Mouse (Mus musculus) midbrain, embryonic 14.5 days (tissue): Measurements from ENCODE around the gene Tnfrsf4. TPM values are rescaled to one million over a fixed set of nuclear protein-coding genes. Genes with fewer than 3 reads are reported as not detected.

Experiments used
- ATAC-seq: fragments of 200-750 bp; cut with Nextera tagmentation; 2 replicates; pipeline ENCODE4 v1.8.0; 2017; ENCODE audit warnings: moderate number of reproducible peaks, moderate library complexity; ENCODE audit not compliant: low FRiP score, low TSS enrichment
- DNase-seq: peaks from one replicate; pipeline ENCODE4 v3.0.0-alpha.2; 2015
- H3K27ac ChIP-seq: fragments of 300-500 bp; sonication (generic); replicated peaks from 2 replicates; pipeline ENCODE4 v1.5.1; 2014; ENCODE audit warnings: mild to moderate bottlenecking, low read depth, low read length, moderate library complexity
- H3K27me3 ChIP-seq: fragments of 300-500 bp; sonication (generic); 2 replicates; pipeline ENCODE4 v1.6.1; 2014; ENCODE audit warnings: low read length, control low read depth, mixed read lengths; ENCODE audit not compliant: control insufficient read depth, insufficient read depth
- H3K36me3 ChIP-seq: fragments of 300-500 bp; sonication (generic); 2 replicates; pipeline ENCODE4 v1.6.1; 2014; ENCODE audit warnings: low read length, control low read depth; ENCODE audit not compliant: control insufficient read depth, insufficient read depth
- H3K4me1 ChIP-seq: fragments of 300-500 bp; sonication (generic); 2 replicates; pipeline ENCODE4 v1.6.1; 2014; ENCODE audit warnings: mild to moderate bottlenecking, antibody characterized with exemption, low read length, control low read depth; ENCODE audit not compliant: control insufficient read depth, insufficient read depth
- H3K4me2 ChIP-seq: fragments of 300-500 bp; sonication (generic); 2 replicates; pipeline ENCODE4 v1.6.1; 2014; ENCODE audit warnings: mild to moderate bottlenecking, low read length, moderate library complexity
- H3K4me3 ChIP-seq: fragments of 300-500 bp; sonication (generic); replicated peaks from 2 replicates; pipeline ENCODE4 v1.5.1; 2014; ENCODE audit warnings: low read depth, low read length
- H3K9ac ChIP-seq: fragments of 300-500 bp; sonication (generic); replicated peaks from 2 replicates; pipeline ENCODE4 v1.6.1; 2014; ENCODE audit warnings: mild to moderate bottlenecking, low read length, moderate library complexity
- H3K9me3 ChIP-seq: fragments of 300-500 bp; sonication (generic); 2 replicates; pipeline ENCODE4 v1.6.1; 2016; ENCODE audit warnings: low read length, control low read depth, mixed read lengths; ENCODE audit not compliant: control insufficient read depth
- WGBS: fragments of 180-500 bp; shearing (Covaris S2); extraction: QIAGEN DNeasy Blood & Tissue Kit; methylation state at CpG from one replicate; pipeline ENCODE4 v1.1.7; 2014; 5-methylcytosine and 5-hydroxymethylcytosine counted together
- polyA plus RNA-seq: library from polyadenylated mRNA; unstranded; fragments of >200 nt; fragmentation: Nextera tagmentation; extraction: Ambion mirVana; gene quantifications from 2 replicates; pipeline ENCODE4 v1.2.1, GENCODE M21; 2014

The Tnfrsf4 gene
- polyA plus RNA-seq, 1 experiment from 2014 or later: 0.49 TPM

- 83% methylated on average over 4 of the region's 4 CpGs for WGBS
- no peak overlapping the region for H3K27ac ChIP-seq
- no peaks in the 10 kb centered on the region for H3K36me3 ChIP-seq
- no peak overlapping the region for H3K9ac ChIP-seq
- H3K4me3 ChIP-seq: no peak overlapping the region
- H3K27me3 ChIP-seq: no peaks in the 10 kb centered on the region
- ATAC-seq (no peak), DNase-seq (no peak)
- H3K4me1 ChIP-seq: no peaks in the 10 kb centered on the region
- no peaks in the 10 kb centered on the region for H3K9me3 ChIP-seq
- H3K4me2 ChIP-seq: no peak overlapping the region
These were observed 39.5 kb downstream of the Tnfrsf4 start for GRCm38 (mm10) chr4:156053113-156053512.

- Histone ChIP-seq H3K4me2 (no peak overlapping the region), H3K36me3 (no peaks in the 10 kb centered on the region), H3K9ac (no peak overlapping the region), H3K4me3 (no peak overlapping the region), H3K9me3 (no peaks in the 10 kb centered on the region), H3K4me1 (no peaks in the 10 kb centered on the region), H3K27ac (no peak overlapping the region), H3K27me3 (no peaks in the 10 kb centered on the region)
- no peak for ATAC-seq
- DNase-seq: no peak
- WGBS: 88% methylated on average over 4 of the region's 4 CpGs
These were observed 40.5 kb downstream of the Tnfrsf4 start for GRCm38 (mm10) chr4:156054130-156054529.

- ATAC-seq: no peak
- 97% methylated on average over 6 of the region's 6 CpGs for WGBS
- no peaks in the 10 kb centered on the region for H3K36me3 ChIP-seq
These were observed 41.0 kb downstream of the Tnfrsf4 start for GRCm38 (mm10) chr4:156054606-156055005.

GRCm38 (mm10) chr4:156055173-156055572 lies 41.5 kb downstream of the Tnfrsf4 start:
- no peaks in the 10 kb centered on the region for H3K9me3 ChIP-seq
- no peak overlapping the region for H3K4me3 ChIP-seq
- no peaks in the 10 kb centered on the region for H3K4me1 ChIP-seq
- H3K27ac ChIP-seq: no peak overlapping the region
- H3K27me3 ChIP-seq: no peaks in the 10 kb centered on the region
- DNase-seq (no peak), ATAC-seq (no peak)
- 82% methylated on average over 5 of the region's 5 CpGs for WGBS
- H3K9ac ChIP-seq: no peak overlapping the region
- H3K36me3 ChIP-seq: no peaks in the 10 kb centered on the region
- no peak overlapping the region for H3K4me2 ChIP-seq

More at GRCm38 (mm10) chr4:156054606-156055005, 41.0 kb downstream of the Tnfrsf4 start:
- no peaks in the 10 kb centered on the region for H3K27me3 ChIP-seq
- H3K9me3 ChIP-seq: no peaks in the 10 kb centered on the region
- DNase-seq: no peak
- no peak overlapping the region for H3K4me3 ChIP-seq
- H3K27ac ChIP-seq: no peak overlapping the region
- no peak overlapping the region for H3K4me2 ChIP-seq
- H3K9ac ChIP-seq: no peak overlapping the region
- H3K4me1 ChIP-seq: no peaks in the 10 kb centered on the region

GRCm38 (mm10) chr4:156057702-156058101 lies 44.1 kb downstream of the Tnfrsf4 start:
- Histone ChIP-seq H3K4me2 (no peak overlapping the region), H3K9ac (no peak overlapping the region), H3K4me1 (no peaks in the 10 kb centered on the region), H3K4me3 (no peak overlapping the region), H3K27me3 (no peaks in the 10 kb centered on the region), H3K9me3 (no peaks in the 10 kb centered on the region), H3K36me3 (no peaks in the 10 kb centered on the region), H3K27ac (no peak overlapping the region)
- DNase-seq (no peak), ATAC-seq (no peak)
- WGBS: 75% methylated on average over 10 of the region's 10 CpGs

GRCm38 (mm10) chr4:156058826-156059225 lies 45.2 kb downstream of the Tnfrsf4 start:
- H3K9ac ChIP-seq: no peak overlapping the region
- peaks cover 2% of the 10 kb centered on the region; the same call in 1 of the 2 replicates for H3K4me1 ChIP-seq
- 81% methylated on average over 9 of the region's 9 CpGs for WGBS
- no peaks in the 10 kb centered on the region for H3K36me3 ChIP-seq
- H3K4me2 ChIP-seq: no peak overlapping the region
- DNase-seq: no peak
- no peak for ATAC-seq
- H3K27me3 ChIP-seq: no peaks in the 10 kb centered on the region
- no peak overlapping the region for H3K4me3 ChIP-seq
- no peaks in the 10 kb centered on the region for H3K9me3 ChIP-seq
- H3K27ac ChIP-seq: no peak overlapping the region

- no peaks in the 10 kb centered on the region for H3K27me3 ChIP-seq
- H3K27ac ChIP-seq: no peak within 1 kb of the TSS
- H3K4me1 ChIP-seq: peaks cover 6% of the 10 kb centered on the region; the same call in 1 of the 2 replicates
- no peak within 1 kb of the TSS for H3K9ac ChIP-seq
- H3K4me3 ChIP-seq: no peak within 1 kb of the TSS
- H3K9me3 ChIP-seq: no peaks in the 10 kb centered on the region
- ATAC-seq (no peak), DNase-seq (no peak)
- H3K36me3 ChIP-seq: no peaks in the 10 kb centered on the region
- 54% methylated on average over 5 of the region's 5 CpGs for WGBS
- H3K4me2 ChIP-seq: no peak within 1 kb of the TSS
These were observed 45.6 kb downstream of the Tnfrsf4 start, which contains the start of gene Ttll10 for GRCm38 (mm10) chr4:156059261-156059660. Gene Ttll10, minus strand, starts transcription at chr4:156059414.

- WGBS: 52% methylated on average over 10 of the region's 10 CpGs
- Histone ChIP-seq H3K27ac (no peak overlapping the region), H3K4me2 (no peak overlapping the region), H3K4me3 (no peak overlapping the region), H3K4me1 (peaks cover 6% of the 10 kb centered on the region; the same call in 1 of the 2 replicates), H3K9me3 (no peaks in the 10 kb centered on the region), H3K9ac (no peak overlapping the region), H3K36me3 (no peaks in the 10 kb centered on the region), H3K27me3 (no peaks in the 10 kb centered on the region)
- DNase-seq: no peak
- ATAC-seq: no peak
These were observed 46.1 kb downstream of the Tnfrsf4 start for GRCm38 (mm10) chr4:156059713-156060112.

GRCm38 (mm10) chr4:156063861-156064509 lies 50.3 kb downstream of the Tnfrsf4 start:
- DNase-seq: peak; percentile 37
- Histone ChIP-seq H3K4me3 (no peak overlapping the region), H3K9me3 (no peaks in the 10 kb centered on the region), H3K36me3 (no peaks in the 10 kb centered on the region), H3K27ac (peak overlapping the region; percentile 32; the same call in 1 of the 2 replicates), H3K4me2 (no peak overlapping the region), H3K4me1 (peaks cover 6% of the 10 kb centered on the region; the same call in 1 of the 2 replicates), H3K9ac (no peak overlapping the region), H3K27me3 (no peaks in the 10 kb centered on the region)
- no peak for ATAC-seq
- 2% methylated on average over 4 of the region's 4 CpGs for WGBS
